29 mouse cellular contexts compared by ENCODE assay signal in the genomic region with DNA sequence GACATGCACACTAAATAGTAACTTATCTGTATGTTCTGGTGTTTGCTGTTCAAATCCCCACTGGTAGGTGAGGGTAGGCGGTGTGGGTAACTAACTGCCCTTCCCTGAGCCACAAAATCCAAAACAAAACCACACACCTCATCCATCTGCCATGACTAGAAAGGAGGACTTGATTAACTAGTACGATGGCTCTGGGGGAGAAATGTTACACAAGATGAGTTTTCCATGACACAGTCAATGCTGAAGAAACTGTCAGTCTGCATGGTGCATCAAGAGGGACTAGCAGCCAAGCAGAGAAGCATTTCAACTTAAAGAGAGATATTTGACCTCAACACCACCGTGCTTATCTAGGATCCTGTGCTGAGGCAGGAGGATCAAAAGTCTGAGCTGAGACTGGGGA. TPM values are rescaled to one million over a fixed set of nuclear protein-coding genes. Genes with fewer than 3 reads are reported as not detected.
DNase-seq lines count a peak whose midpoint lies in the region; ATAC-seq lines count a peak whose summit lies in the region.
"Had no signal": no experiment of that assay in that cellular context is flagged by ENCODE, and none has a peak within 500 bp of the region (broad histone marks: within the 10 kb centered on the region; RNA-seq: fewer than 3 reads in every experiment).

No protein-coding gene starts in this region.

- ATAC-seq in CD4-positive, CD25-positive, alpha-beta regulatory T cell, adult 4 months = no peak
- ATAC-seq in megakaryocyte, adult 5-6 weeks (ENCODE audit: poor library complexity, severe bottlenecking) = no peak
- ATAC-seq in granulocyte monocyte progenitor cell, adult 5-6 weeks (replicated peaks; ENCODE audit: poor library complexity, severe bottlenecking) = peak; percentile 8; the same call in 1 of the 2 replicates
- ATAC-seq: activated CD4-positive, CD25-positive, alpha-beta regulatory T cell, adult 4 months; forebrain, embryonic 14.5 days; forebrain, embryonic 16.5 days; Patski had no signal

- peaks cover 90% of the 10 kb centered on the region for H3K4me1 ChIP-seq in megakaryocyte, embryonic 14.5 days
- H3K4me1 ChIP-seq: forebrain, embryonic 10.5 days had no signal

- H3K4me3 ChIP-seq in megakaryocyte, embryonic 14.5 days (replicated peaks) = peak overlapping the region; percentile 34
- H3K4me3 ChIP-seq: embryonic facial prominence, embryonic 13.5 days; embryonic facial prominence, embryonic 15.5 days; erythroblast, embryonic 14.5 days; forebrain, embryonic 10.5 days; forebrain, embryonic 12.5 days had no signal

- no peaks in the 10 kb centered on the region for H3K27me3 ChIP-seq in megakaryocyte, embryonic 14.5 days (replicated peaks)
- H3K27me3 ChIP-seq: embryonic facial prominence, embryonic 13.5 days; embryonic facial prominence, embryonic 15.5 days; forebrain, embryonic 12.5 days; Patski had no signal

- DNase-seq in CD4-positive, CD25-positive, alpha-beta regulatory T cell, adult 2 months (ENCODE audit: low read depth, low spot score) = peak; percentile 50
- peak; percentile 70 for DNase-seq in 416B (ENCODE audit: low read depth)
- no peak for DNase-seq in adrenal gland, postnatal 14 days
- no peak for DNase-seq in ovary, postnatal 36 days (ENCODE audit: low spot score)
- DNase-seq: adrenal gland, adult 8-10 months; adrenal gland, postnatal 25 days; cerebellum, adult 11 months; cerebellum, adult 18-20 months; cerebellum, adult 8-10 months; cerebellum, adult 9-11 months; cerebellum, postnatal 14 days; cerebellum, postnatal 36 days; embryo, embryonic 11 days had no signal

- peaks cover 16% of the 10 kb centered on the region for H3K9me3 ChIP-seq in megakaryocyte, embryonic 14.5 days
- H3K9me3 ChIP-seq: embryonic facial prominence, embryonic 15.5 days had no signal

- peaks cover 47% of the 10 kb centered on the region for H3K36me3 ChIP-seq in megakaryocyte, embryonic 14.5 days (replicated peaks; ENCODE audit: low read length)
- H3K36me3 ChIP-seq: embryonic facial prominence, embryonic 13.5 days; embryonic facial prominence, embryonic 15.5 days; forebrain, embryonic 10.5 days; forebrain, embryonic 12.5 days had no signal

RNA-seq across cellular contexts. Expression of a gene that starts 36.0 kb away (rescaled TPM):
- 1 to 10 TPM; 2.0 to 2.1 TPM for polyA plus RNA-seq in CD4-positive, CD25-positive, alpha-beta regulatory T cell, adult 4 months (2017; shearing (Covaris generic))
- not detected in 2 replicates for polyA plus RNA-seq in megakaryocyte, embryonic 14.5 days (2012; ENCODE audit: insufficient read depth, low replicate concordance)
- not detected in 2 replicates for total RNA-seq in megakaryocyte, adult 5-6 weeks (2015)
- not detected in 2 replicates for total RNA-seq in megakaryocyte, adult 5-6 weeks (2017)
- total RNA-seq in granulocyte monocyte progenitor cell, adult 5-6 weeks (2014; fragmentation: Nextera tagmentation) = not detected in 2 replicates
- total RNA-seq in granulocyte monocyte progenitor cell, adult 5-6 weeks (2017) = not detected in 2 replicates
- total RNA-seq in adrenal gland, postnatal 14 days (2021) = 0.45 and 0.48 TPM in 2 replicates
- total RNA-seq: adrenal gland, adult 8-10 months; adrenal gland, postnatal 25 days; common myeloid progenitor, adult 5-6 weeks had no signal
- polyA plus RNA-seq: brain, embryonic 14.5 days; C2C12; embryonic facial prominence, embryonic 13.5 days; embryonic facial prominence, embryonic 15.5 days; erythroblast, embryonic 14.5 days; forebrain, embryonic 10.5 days; forebrain, embryonic 12.5 days; forebrain, embryonic 14.5 days; forebrain, embryonic 16.5 days; Patski had no signal

RNA-seq across cellular contexts. Expression of a gene that starts 37.7 kb away (rescaled TPM):
- 100 to 1,000 TPM; 342 to 463 TPM for polyA plus RNA-seq in CD4-positive, CD25-positive, alpha-beta regulatory T cell, adult 4 months (2017; shearing (Covaris generic))
- 0.70 TPM in 1 of 2 replicates, not detected in the other for polyA plus RNA-seq in megakaryocyte, embryonic 14.5 days (2012; ENCODE audit: insufficient read depth, low replicate concordance)
- 6.4 and 10.8 TPM in 2 replicates for total RNA-seq in megakaryocyte, adult 5-6 weeks (2015)
- 9.3 and 10.5 TPM in 2 replicates for total RNA-seq in megakaryocyte, adult 5-6 weeks (2017)
- total RNA-seq in granulocyte monocyte progenitor cell, adult 5-6 weeks (2014; fragmentation: Nextera tagmentation) = 14.4 and 20.0 TPM in 2 replicates
- total RNA-seq in granulocyte monocyte progenitor cell, adult 5-6 weeks (2017) = 14.6 and 18.5 TPM in 2 replicates
- total RNA-seq in adrenal gland, postnatal 14 days (2021) = 1.1 and 7.1 TPM in 2 replicates
- polyA plus RNA-seq: C2C12; erythroblast, embryonic 14.5 days had no signal

Comparison
In these comparisons a context has a peak if more than half of its experiments do, and no peak if none do; other contexts are left out.
1. DNase-seq: peak in CD4-positive, CD25-positive, alpha-beta regulatory T cell, adult 2 months (single experiment) and 416B (single experiment); none in adrenal gland, postnatal 14 days (single experiment) and ovary, postnatal 36 days (single experiment).